Mouse (Mus musculus): ENCODE results near the gene BC005561. TPM values are rescaled to one million over a fixed set of nuclear protein-coding genes. Genes with fewer than 3 reads are reported as not detected.

BC005561 gene
- polyA plus RNA-seq, 1 experiment from 2014 or later, result 10.7 TPM

- H3K9me3 ChIP-seq (ENCODE audit: control insufficient read depth, low read length), result no peaks in the 10 kb centered on the region
- no peak overlapping the region for H3K4me2 ChIP-seq (ENCODE audit: low read depth, low read length)
- H3K27me3 ChIP-seq (ENCODE audit: control insufficient read depth, insufficient read depth, low read depth, low read length), result no peaks in the 10 kb centered on the region
- WGBS, result 91% methylated on average over 5 of the region's 5 CpGs
- no peak for ATAC-seq (ENCODE audit: low read depth)
- H3K4me1 ChIP-seq (replicated peaks; ENCODE audit: control insufficient read depth, insufficient read depth, low read length), result no peaks in the 10 kb centered on the region
- no peak overlapping the region for H3K27ac ChIP-seq (ENCODE audit: low read length)
- H3K9ac ChIP-seq (ENCODE audit: low read length), result no peak overlapping the region
- peaks cover 36% of the 10 kb centered on the region for H3K36me3 ChIP-seq (ENCODE audit: control insufficient read depth, insufficient read depth, low read length)
- no peak overlapping the region for H3K4me3 ChIP-seq (ENCODE audit: low read length)
Measured at GRCm38 (mm10) chr5:104468586-104468985, 39.6 kb upstream of the BC005561 start.

DNA sequence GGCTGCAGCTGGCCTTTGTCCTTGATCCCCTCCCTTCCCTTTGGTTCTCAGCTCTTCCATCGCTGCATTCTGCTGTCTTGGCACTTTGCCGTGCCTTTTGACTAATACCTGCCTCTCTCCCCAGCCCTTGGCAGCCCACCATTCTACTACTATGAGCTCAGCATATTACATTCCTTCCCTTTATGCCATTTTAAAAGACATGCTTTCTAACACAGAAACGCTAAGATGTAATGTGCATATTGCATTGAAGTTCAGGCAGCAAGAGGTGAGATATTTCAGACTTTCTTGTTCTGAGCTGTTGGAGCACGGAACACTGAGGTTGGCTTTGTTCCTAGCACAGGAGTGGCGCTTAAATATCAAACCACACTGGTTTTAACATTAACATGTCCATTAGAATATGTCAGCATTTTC lies 37.2 kb upstream of the BC005561 start:
- H3K4me3 ChIP-seq (ENCODE audit: low read length), result no peak overlapping the region
- H3K9me3 ChIP-seq (ENCODE audit: control insufficient read depth, low read length), result no peaks in the 10 kb centered on the region
- no peak overlapping the region for H3K4me2 ChIP-seq (ENCODE audit: low read depth, low read length)
- H3K27me3 ChIP-seq (ENCODE audit: control insufficient read depth, insufficient read depth, low read depth, low read length), result no peaks in the 10 kb centered on the region
- H3K27ac ChIP-seq (ENCODE audit: low read length), result no peak overlapping the region
- no peaks in the 10 kb centered on the region for H3K4me1 ChIP-seq (replicated peaks; ENCODE audit: control insufficient read depth, insufficient read depth, low read length)
- peaks cover 30% of the 10 kb centered on the region for H3K36me3 ChIP-seq (ENCODE audit: control insufficient read depth, insufficient read depth, low read length)
- 66% methylated on average over 5 of the region's 5 CpGs for WGBS
- no peak overlapping the region for H3K9ac ChIP-seq (ENCODE audit: low read length)
- ATAC-seq (ENCODE audit: low read depth), result no peak

DNA sequence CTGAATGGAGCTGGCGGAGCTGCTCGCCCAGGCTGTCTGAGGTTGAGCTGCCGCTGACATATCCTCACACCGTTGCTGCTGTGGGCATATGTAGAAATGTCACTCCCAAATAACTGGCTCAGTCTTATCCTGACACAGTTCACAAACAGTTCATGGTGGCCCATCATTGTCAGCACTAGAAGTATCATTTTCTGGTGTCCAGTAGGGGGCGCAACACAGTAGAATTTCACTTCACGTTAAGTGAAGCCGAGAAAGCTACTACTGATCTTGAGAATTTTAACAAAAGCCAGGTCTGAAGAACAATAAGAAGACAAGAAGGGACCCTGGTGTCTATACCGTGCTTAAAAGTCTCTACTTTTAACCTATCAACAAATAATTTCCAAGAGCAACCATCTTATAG lies 35.8 kb upstream of the BC005561 start:
- no peak for ATAC-seq (ENCODE audit: low read depth)
- Histone ChIP-seq H3K4me3 (ENCODE audit: low read length) (no peak overlapping the region), H3K4me1 (replicated peaks; ENCODE audit: control insufficient read depth, insufficient read depth, low read length) (no peaks in the 10 kb centered on the region), H3K27me3 (ENCODE audit: control insufficient read depth, insufficient read depth, low read depth, low read length) (no peaks in the 10 kb centered on the region), H3K4me2 (ENCODE audit: low read depth, low read length) (no peak overlapping the region), H3K9me3 (ENCODE audit: control insufficient read depth, low read length) (no peaks in the 10 kb centered on the region), H3K9ac (ENCODE audit: low read length) (no peak overlapping the region), H3K27ac (ENCODE audit: low read length) (no peak overlapping the region), H3K36me3 (ENCODE audit: control insufficient read depth, insufficient read depth, low read length) (peaks cover 28% of the 10 kb centered on the region)
- 92% methylated on average over 8 of the region's 8 CpGs for WGBS

- no peak overlapping the region for H3K9ac ChIP-seq (ENCODE audit: low read length)
- H3K4me3 ChIP-seq (ENCODE audit: low read length), result no peak overlapping the region
- H3K27me3 ChIP-seq (ENCODE audit: control insufficient read depth, insufficient read depth, low read depth, low read length), result no peaks in the 10 kb centered on the region
- H3K4me1 ChIP-seq (replicated peaks; ENCODE audit: control insufficient read depth, insufficient read depth, low read length), result no peaks in the 10 kb centered on the region
- H3K4me2 ChIP-seq (ENCODE audit: low read depth, low read length), result no peak overlapping the region
- no peak overlapping the region for H3K27ac ChIP-seq (ENCODE audit: low read length)
- 70% methylated on average over 7 of the region's 7 CpGs for WGBS
- ATAC-seq (ENCODE audit: low read depth), result no peak
- peaks cover 42% of the 10 kb centered on the region for H3K36me3 ChIP-seq (ENCODE audit: control insufficient read depth, insufficient read depth, low read length)
- no peaks in the 10 kb centered on the region for H3K9me3 ChIP-seq (ENCODE audit: control insufficient read depth, low read length)
Measured at GRCm38 (mm10) chr5:104480367-104480766, 27.8 kb upstream of the BC005561 start.

GRCm38 (mm10) chr5:104482856-104483255 lies 25.3 kb upstream of the BC005561 start:
- H3K36me3 ChIP-seq (ENCODE audit: control insufficient read depth, insufficient read depth, low read length), result peaks cover 46% of the 10 kb centered on the region
- H3K4me1 ChIP-seq (replicated peaks; ENCODE audit: control insufficient read depth, insufficient read depth, low read length), result no peaks in the 10 kb centered on the region
- H3K4me3 ChIP-seq (ENCODE audit: low read length), result no peak overlapping the region

DNA sequence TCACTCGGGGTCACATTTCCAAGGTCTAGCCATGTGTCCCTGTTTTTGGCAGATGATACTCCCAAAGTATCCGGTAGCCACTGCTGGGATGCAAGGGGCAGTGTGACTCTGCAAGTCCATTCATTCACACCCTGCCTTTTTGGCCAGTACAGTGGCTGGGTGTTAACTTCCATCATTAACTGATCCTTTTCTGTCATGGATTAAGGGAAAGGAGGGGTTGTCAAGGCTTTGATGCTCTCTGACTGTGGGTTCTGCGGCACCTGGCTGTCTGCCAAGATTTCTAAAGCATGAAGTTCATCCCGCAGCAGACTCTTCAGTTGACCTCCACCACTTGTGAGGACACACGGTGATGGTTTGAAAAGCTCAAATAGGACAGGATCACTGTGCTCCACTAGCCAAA lies 16.6 kb upstream of the BC005561 start:
- Histone ChIP-seq H3K27me3 (ENCODE audit: control insufficient read depth, insufficient read depth, low read depth, low read length) (no peaks in the 10 kb centered on the region), H3K27ac (ENCODE audit: low read length) (no peak overlapping the region), H3K4me2 (ENCODE audit: low read depth, low read length) (no peak overlapping the region), H3K9me3 (ENCODE audit: control insufficient read depth, low read length) (no peaks in the 10 kb centered on the region), H3K4me1 (replicated peaks; ENCODE audit: control insufficient read depth, insufficient read depth, low read length) (no peaks in the 10 kb centered on the region), H3K4me3 (ENCODE audit: low read length) (no peak overlapping the region), H3K36me3 (ENCODE audit: control insufficient read depth, insufficient read depth, low read length) (peaks cover 36% of the 10 kb centered on the region), H3K9ac (ENCODE audit: low read length) (no peak overlapping the region)
- 41% methylated on average over 5 of the region's 5 CpGs for WGBS
- ATAC-seq (ENCODE audit: low read depth), result no peak

More at GRCm38 (mm10) chr5:104482856-104483255, 25.3 kb upstream of the BC005561 start:
- H3K27ac ChIP-seq (ENCODE audit: low read length), result no peak overlapping the region
- H3K27me3 ChIP-seq (ENCODE audit: control insufficient read depth, insufficient read depth, low read depth, low read length), result no peaks in the 10 kb centered on the region
- WGBS, result 74% methylated on average over 8 of the region's 8 CpGs
- no peak for ATAC-seq (ENCODE audit: low read depth)
- no peaks in the 10 kb centered on the region for H3K9me3 ChIP-seq (ENCODE audit: control insufficient read depth, low read length)
- H3K4me2 ChIP-seq (ENCODE audit: low read depth, low read length), result no peak overlapping the region
- H3K9ac ChIP-seq (ENCODE audit: low read length), result no peak overlapping the region

GRCm38 (mm10) chr5:104504883-104505282 lies 3.3 kb upstream of the BC005561 start:
- WGBS, result 92% methylated on average over 2 of the region's 2 CpGs
- Histone ChIP-seq H3K27ac (ENCODE audit: low read length) (no peak overlapping the region), H3K9me3 (ENCODE audit: control insufficient read depth, low read length) (no peaks in the 10 kb centered on the region), H3K4me1 (replicated peaks; ENCODE audit: control insufficient read depth, insufficient read depth, low read length) (peaks cover 6% of the 10 kb centered on the region), H3K27me3 (ENCODE audit: control insufficient read depth, insufficient read depth, low read depth, low read length) (no peaks in the 10 kb centered on the region), H3K4me3 (ENCODE audit: low read length) (no peak overlapping the region), H3K36me3 (ENCODE audit: control insufficient read depth, insufficient read depth, low read length) (peaks cover 20% of the 10 kb centered on the region), H3K4me2 (ENCODE audit: low read depth, low read length) (no peak overlapping the region), H3K9ac (ENCODE audit: low read length) (no peak overlapping the region)
- ATAC-seq (ENCODE audit: low read depth), result no peak

DNA sequence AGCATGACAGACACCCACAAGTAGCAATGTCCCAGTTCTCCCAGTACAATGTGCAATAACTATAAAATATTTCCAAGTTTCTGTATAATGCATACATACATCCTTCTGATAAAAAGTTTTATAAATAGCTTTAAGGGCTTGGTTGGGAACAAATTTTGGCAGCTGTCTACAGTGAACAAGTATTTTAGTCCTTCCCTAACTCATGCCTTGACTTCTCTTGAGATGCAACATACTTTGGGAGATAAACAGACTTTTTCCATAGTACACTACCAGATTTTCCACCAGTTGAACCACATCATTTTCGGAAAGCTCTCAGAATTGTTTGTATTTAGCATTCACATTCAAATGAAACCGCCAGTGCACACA lies 340 bp upstream of the BC005561 start:
- Histone ChIP-seq H3K4me3 (ENCODE audit: low read length) (peak overlapping the region; percentile 91), H3K27me3 (ENCODE audit: control insufficient read depth, insufficient read depth, low read depth, low read length) (no peaks in the 10 kb centered on the region), H3K36me3 (ENCODE audit: control insufficient read depth, insufficient read depth, low read length) (peaks cover 11% of the 10 kb centered on the region), H3K27ac (ENCODE audit: low read length) (peak overlapping the region; percentile 43; the same call in 1 of the 2 replicates), H3K4me1 (replicated peaks; ENCODE audit: control insufficient read depth, insufficient read depth, low read length) (peaks cover 6% of the 10 kb centered on the region), H3K4me2 (ENCODE audit: low read depth, low read length) (peak overlapping the region; percentile 63), H3K9ac (ENCODE audit: low read length) (peak overlapping the region; percentile 92), H3K9me3 (ENCODE audit: control insufficient read depth, low read length) (no peaks in the 10 kb centered on the region)
- peak; percentile 19; the same call in 1 of the 2 replicates for ATAC-seq (ENCODE audit: low read depth)
- WGBS, result 0% methylated on average over 2 of the region's 2 CpGs

GRCm38 (mm10) chr5:104511211-104511610 lies 3.1 kb downstream of the BC005561 start:
- Histone ChIP-seq H3K27ac (ENCODE audit: low read length) (no peak overlapping the region), H3K4me2 (ENCODE audit: low read depth, low read length) (no peak overlapping the region), H3K36me3 (ENCODE audit: control insufficient read depth, insufficient read depth, low read length) (peaks cover 6% of the 10 kb centered on the region), H3K4me1 (replicated peaks; ENCODE audit: control insufficient read depth, insufficient read depth, low read length) (peaks cover 6% of the 10 kb centered on the region), H3K9me3 (ENCODE audit: control insufficient read depth, low read length) (peaks cover 4% of the 10 kb centered on the region; the same call in 1 of the 2 replicates), H3K27me3 (ENCODE audit: control insufficient read depth, insufficient read depth, low read depth, low read length) (no peaks in the 10 kb centered on the region), H3K4me3 (ENCODE audit: low read length) (no peak overlapping the region), H3K9ac (ENCODE audit: low read length) (no peak overlapping the region)
- WGBS, result 88% methylated on average over 3 of the region's 3 CpGs
- no peak for ATAC-seq (ENCODE audit: low read depth)

DNA sequence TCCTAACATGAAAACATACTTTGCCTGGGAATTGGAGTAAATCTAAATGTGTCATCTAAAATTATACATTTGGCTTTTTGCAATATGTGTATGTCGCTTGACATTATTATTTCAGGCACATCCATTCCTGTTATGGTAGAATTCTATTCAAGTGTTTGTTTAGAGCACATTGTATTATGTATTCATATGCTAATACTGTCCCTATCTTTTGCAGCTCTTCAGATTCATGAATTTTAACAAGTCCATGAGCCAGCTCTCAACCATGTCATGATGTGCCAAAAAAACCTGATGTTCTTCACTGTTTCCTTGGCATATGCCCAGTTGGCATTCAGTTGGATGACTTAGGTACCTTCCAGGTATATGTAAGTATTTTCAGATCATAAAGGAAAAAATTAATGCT lies 30.5 kb downstream of the BC005561 start:
- WGBS, result 90% methylated on average over 1 of the region's 1 CpGs
- H3K9me3 ChIP-seq (ENCODE audit: control insufficient read depth, low read length), result no peaks in the 10 kb centered on the region
- H3K9ac ChIP-seq (ENCODE audit: low read length), result no peak overlapping the region
- H3K27me3 ChIP-seq (ENCODE audit: control insufficient read depth, insufficient read depth, low read depth, low read length), result no peaks in the 10 kb centered on the region
- no peak overlapping the region for H3K27ac ChIP-seq (ENCODE audit: low read length)
- ATAC-seq (ENCODE audit: low read depth), result no peak
- H3K36me3 ChIP-seq (ENCODE audit: control insufficient read depth, insufficient read depth, low read length), result peaks cover 25% of the 10 kb centered on the region
- H3K4me1 ChIP-seq (replicated peaks; ENCODE audit: control insufficient read depth, insufficient read depth, low read length), result no peaks in the 10 kb centered on the region
- H3K4me3 ChIP-seq (ENCODE audit: low read length), result no peak overlapping the region
- no peak overlapping the region for H3K4me2 ChIP-seq (ENCODE audit: low read depth, low read length)

All from lung, embryonic 16.5 days (tissue).